Mouse (Mus musculus): Measurements from ENCODE around the gene Lrrd1.
"Not testable (repeated sequence)": the region's sequence is repeated elsewhere in the genome, so short reads cannot be mapped to it uniquely, and the experiment has no call there.

Gene Lrrd1

GRCm38 (mm10) chr5:3845026-3845425 is at the start of gene Lrrd1:
TSS of gene Lrrd1 (plus strand) at chr5:3845173.
- CTCF ChIA-PET, result no interaction called here

GRCm38 (mm10) chr5:3797101-3797500 is 47.9 kb upstream of the Lrrd1 start:
- CTCF ChIA-PET, result not testable (repeated sequence)

DNA sequence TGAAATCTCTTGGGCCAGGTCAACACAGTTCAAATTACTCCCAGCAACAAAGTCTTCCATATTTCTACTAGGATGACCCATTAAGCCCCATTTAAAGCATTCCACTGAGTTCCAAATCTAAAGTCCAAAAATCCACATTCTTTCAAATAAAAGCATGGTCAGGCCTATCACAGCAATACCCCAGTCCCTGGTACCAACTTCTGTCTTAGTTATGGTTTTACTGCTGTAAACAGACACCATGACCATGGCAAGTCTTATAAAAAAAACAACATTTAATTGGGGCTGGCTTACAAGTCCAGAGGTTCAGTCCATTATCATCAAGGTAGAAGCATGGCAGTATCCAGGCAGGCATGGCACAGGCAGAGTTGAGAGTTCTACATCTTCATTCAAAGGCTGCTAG is 46.3 kb upstream of the Lrrd1 start:
- CTCF ChIA-PET, result not testable (repeated sequence)

GRCm38 (mm10) chr5:3800041-3800440 is 44.9 kb upstream of the Lrrd1 start:
- CTCF ChIA-PET, result no interaction called here

DNA sequence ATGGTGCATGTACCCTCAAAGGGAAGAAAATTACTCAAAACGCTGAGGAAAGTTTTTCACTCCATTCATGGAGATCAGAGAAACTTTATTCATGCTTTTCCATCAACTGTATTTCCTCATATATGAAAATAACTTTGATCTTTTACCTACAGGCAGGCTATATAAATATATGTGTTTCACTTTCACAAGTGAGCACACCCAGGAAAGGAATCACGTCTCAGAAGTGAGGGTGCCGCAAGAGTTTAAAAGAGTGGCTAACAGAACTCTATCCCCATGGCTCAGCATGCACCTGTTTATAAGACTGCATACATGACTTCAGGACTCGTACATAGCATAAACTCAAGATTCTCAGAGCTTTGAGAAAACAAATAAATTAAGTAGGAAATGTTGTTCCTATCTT is 44.1 kb upstream of the Lrrd1 start:
- CTCF ChIA-PET, result no interaction called here

GRCm38 (mm10) chr5:3801672-3802432 is 43.1 kb upstream of the Lrrd1 start:
- CTCF ChIA-PET, result interaction anchor here (2.0 kb wide), 1 partner anchor 154 kb away, joined by 5 read pairs; no protein-coding TSS in a partner anchor

- CTCF ChIA-PET, result interaction anchor here (2.0 kb wide), 1 partner anchor 155 kb away, joined by 5 read pairs; no protein-coding TSS in a partner anchor
These were observed 42.3 kb upstream of the Lrrd1 start, which contains the start of the genes Ankib1 and Krit1 for GRCm38 (mm10) chr5:3802433-3803291. TSS of gene Ankib1 (minus strand) at chr5:3802925. TSS of gene Krit1 (plus strand) at chr5:3803184.

GRCm38 (mm10) chr5:3803292-3804165 is 41.4 kb upstream of the Lrrd1 start:
- CTCF ChIA-PET, result interaction anchor here (2.0 kb wide), 1 partner anchor 156 kb away, joined by 5 read pairs; no protein-coding TSS in a partner anchor

GRCm38 (mm10) chr5:3808472-3808871 is 36.5 kb upstream of the Lrrd1 start:
- CTCF ChIA-PET, result no interaction called here

- CTCF ChIA-PET, result no interaction called here
These were observed 10.9 kb upstream of the Lrrd1 start for GRCm38 (mm10) chr5:3834107-3834506.

DNA sequence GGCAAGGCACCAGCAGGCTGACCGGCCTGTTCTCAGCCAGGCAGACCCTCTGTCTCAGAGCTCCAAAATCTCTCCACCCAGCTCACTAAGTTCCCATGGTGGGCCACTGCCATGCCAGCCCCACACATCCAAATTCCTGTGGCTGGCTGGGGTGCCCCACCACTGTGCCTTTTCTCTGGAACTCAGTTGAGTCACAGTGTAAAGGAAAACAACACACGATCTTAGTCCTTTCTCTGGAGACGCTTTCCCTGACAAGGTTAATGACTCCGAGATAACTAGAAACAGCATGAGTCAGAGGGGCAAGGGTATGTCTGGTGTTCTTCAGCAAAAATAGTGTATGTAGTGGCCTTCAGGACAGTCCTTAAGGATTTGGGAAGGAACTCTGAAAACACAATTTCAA is 25.2 kb downstream of the Lrrd1 start:
- CTCF ChIA-PET, result no interaction called here

DNA sequence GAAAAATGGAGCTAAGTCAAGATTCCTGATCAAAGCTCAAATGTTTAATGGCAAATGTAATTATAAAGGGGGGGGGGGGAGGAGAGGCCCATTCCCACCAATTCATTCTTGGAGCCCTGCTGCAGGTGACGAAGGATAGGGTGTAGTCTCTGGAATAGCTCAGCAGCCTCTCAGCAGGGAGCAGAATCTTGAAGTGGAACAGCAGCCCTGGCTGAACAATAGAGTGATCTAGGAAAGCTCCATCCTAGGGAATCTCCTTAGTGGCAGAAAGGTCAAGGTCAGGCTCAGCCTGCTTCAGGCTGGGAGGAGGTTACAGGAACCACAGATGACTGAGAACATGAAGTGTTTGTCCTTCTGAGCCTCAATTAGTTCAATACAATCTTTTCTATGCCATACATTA is 27.4 kb downstream of the Lrrd1 start:
- CTCF ChIA-PET, result no interaction called here

- CTCF ChIA-PET, result no interaction called here
These were observed 28.5 kb downstream of the Lrrd1 start for GRCm38 (mm10) chr5:3873485-3873884.

DNA sequence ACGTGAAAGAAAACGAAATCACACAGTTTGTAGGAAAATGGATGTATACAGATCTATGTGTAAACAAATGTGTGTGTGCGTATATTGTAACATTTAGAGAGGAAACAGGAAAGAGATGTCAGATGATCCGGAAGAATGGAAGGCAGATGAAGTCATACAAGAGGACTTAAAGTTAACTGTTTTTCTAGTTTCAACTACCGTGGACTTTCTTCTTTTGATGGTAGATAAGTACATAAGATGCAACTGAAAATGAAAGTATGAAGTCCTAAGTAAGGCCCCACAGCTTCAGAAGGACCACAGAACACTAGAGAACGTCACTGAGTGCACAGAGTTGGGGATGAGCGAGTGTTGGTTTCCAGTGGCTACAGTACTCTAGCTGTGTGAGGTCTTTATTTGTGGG is 41.9 kb downstream of the Lrrd1 start:
- CTCF ChIA-PET, result not testable (repeated sequence)

GRCm38 (mm10) chr5:3889201-3889600 is 44.2 kb downstream of the Lrrd1 start:
- CTCF ChIA-PET, result interaction anchor here (0.7 kb wide), 2 partner anchors 243 to 293 kb away, joined by 3 read pairs; partner anchors contain the start of gene Rbm48

- CTCF ChIA-PET, result not testable (repeated sequence)
These were observed 48.7 kb downstream of the Lrrd1 start, which contains the start of gene Mterf1a for GRCm38 (mm10) chr5:3893459-3894293. TSS of gene Mterf1a (minus strand) at chr5:3893933.

DNA sequence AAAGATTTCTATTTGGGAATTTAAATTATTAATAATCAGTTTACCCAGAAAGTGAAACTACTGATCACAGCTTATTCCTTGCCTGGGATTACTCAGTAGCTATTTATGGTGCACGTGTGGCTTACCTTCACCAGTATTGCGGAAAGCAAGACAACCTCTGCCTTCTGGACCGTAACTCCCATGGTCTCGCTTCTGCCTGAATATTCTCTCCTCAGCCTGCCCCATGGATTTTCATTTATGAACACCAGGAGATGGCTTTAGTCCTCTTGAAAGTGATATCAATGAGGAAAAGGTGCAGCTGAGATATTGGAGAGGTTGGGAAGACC is 49.3 kb downstream of the Lrrd1 start:
- CTCF ChIA-PET, result not testable (repeated sequence)

DNA sequence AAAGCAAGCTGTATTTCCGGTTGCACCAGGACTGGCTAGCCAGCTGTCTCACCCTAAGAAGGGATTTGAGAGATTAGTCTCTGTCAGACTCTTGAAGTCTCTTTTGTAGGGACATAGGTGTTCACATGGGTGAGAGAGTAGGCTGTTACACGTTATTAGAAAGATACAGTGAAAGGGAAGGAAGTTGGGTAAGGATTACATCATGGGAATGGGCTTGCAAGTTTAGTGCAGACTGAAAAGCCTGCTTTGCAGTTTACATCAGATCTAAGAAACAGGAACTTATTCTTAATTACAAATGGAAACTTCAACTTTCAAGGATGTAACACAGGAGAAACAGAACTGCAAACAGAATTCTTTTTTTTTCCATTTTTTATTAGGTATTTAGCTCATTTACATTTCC is 60.5 kb downstream of the Lrrd1 start:
- CTCF ChIA-PET, result interaction anchor here (0.7 kb wide), 1 partner anchor 42 kb away, joined by 3 read pairs; no protein-coding TSS in a partner anchor
